Mouse (Mus musculus) MEL (cell line): Measurements from ENCODE around the gene Tm4sf19. TPM values are rescaled to one million over a fixed set of nuclear protein-coding genes. Genes with fewer than 3 reads are reported as not detected.

Experiments used
- polyA plus RNA-seq, 2 experiments: library from polyadenylated mRNA; stranded (reverse) in 1 of 2; unstranded in 1 of 2; fragments of >175 nt in 1 of 2; fragments of >200 nt in 1 of 2; gene quantifications; 2 replicates each; pipeline versions ENCODE4 v1.2.1 to v1.2.4; 2012; ENCODE audit warnings: low replicate concordance in 2 of 2, low read depth in 1 of 2; ENCODE audit not compliant: insufficient read length in 2 of 2, insufficient read depth in 1 of 2, missing spikeins in 1 of 2
- total RNA-seq: library from RNA; depleted of rRNA; stranded (reverse); fragments of 300-350 nt; gene quantifications from 2 replicates; pipeline ENCODE4 v1.2.3, GENCODE M21; 2012; rRNA removed

Tm4sf19 gene
- total and polyA plus RNA-seq, 3 experiments = 0.06 TPM; not detected in 2

Other genes starting within 250 kb of the Tm4sf19 start
- gene Nrros, start 234.9 kb upstream of the Tm4sf19 start, total RNA-seq = 56.1 and 59.8 TPM in 2 replicates
- 10 to 100 TPM in 1 of 2 experiments, not detected in 1; 55.9 TPM for gene Nrros, start 234.9 kb upstream of the Tm4sf19 start, polyA plus RNA-seq
- not detected in 2 replicates for gene Bex6, start 220.7 kb upstream of the Tm4sf19 start, total RNA-seq
- not detected for gene Bex6, start 220.7 kb upstream of the Tm4sf19 start, polyA plus RNA-seq
- 17.5 and 19.3 TPM in 2 replicates for gene Fbxo45, start 153.3 kb upstream of the Tm4sf19 start, total RNA-seq
- gene Fbxo45, start 153.3 kb upstream of the Tm4sf19 start, polyA plus RNA-seq = 10 to 100 TPM in 1 of 2 experiments, not detected in 1; 15.4 TPM
- 16.8 and 18.0 TPM in 2 replicates for gene Wdr53, start 153.3 kb upstream of the Tm4sf19 start, total RNA-seq
- gene Wdr53, start 153.3 kb upstream of the Tm4sf19 start, polyA plus RNA-seq = 10 to 100 TPM in 1 of 2 experiments, not detected in 1; 20.9 TPM
- gene Smco1, start 129.0 kb upstream of the Tm4sf19 start, total RNA-seq = not detected in 2 replicates
- gene Smco1, start 129.0 kb upstream of the Tm4sf19 start, polyA plus RNA-seq = not detected
- gene Rnf168, start 123.0 kb upstream of the Tm4sf19 start, total RNA-seq = 17.6 TPM in 2 replicates
- gene Rnf168, start 123.0 kb upstream of the Tm4sf19 start, polyA plus RNA-seq = 10 to 100 TPM; 14.9 to 61.5 TPM
- 8.1 and 8.9 TPM in 2 replicates for gene Ubxn7, start 68.2 kb upstream of the Tm4sf19 start, total RNA-seq
- 10 to 100 TPM; 11.0 to 51.2 TPM for gene Ubxn7, start 68.2 kb upstream of the Tm4sf19 start, polyA plus RNA-seq
- 13.0 and 14.7 TPM in 2 replicates for gene Tctex1d2, start 19.2 kb downstream of the Tm4sf19 start, total RNA-seq
- 100 to 1,000 TPM in 1 of 2 experiments, 10 to 100 TPM in 1; 23.7 to 239 TPM for gene Tctex1d2, start 19.2 kb downstream of the Tm4sf19 start, polyA plus RNA-seq
- gene Pcyt1a, start 30.4 kb downstream of the Tm4sf19 start, total RNA-seq = 32.3 and 36.9 TPM in 2 replicates
- gene Pcyt1a, start 30.4 kb downstream of the Tm4sf19 start, polyA plus RNA-seq = 10 to 100 TPM in 1 of 2 experiments, not detected in 1; 53.7 TPM
- gene Slc51a, start 87.4 kb downstream of the Tm4sf19 start, total RNA-seq = 3.3 and 4.6 TPM in 2 replicates
- 10 to 100 TPM in 1 of 2 experiments, not detected in 1; 14.5 TPM for gene Slc51a, start 87.4 kb downstream of the Tm4sf19 start, polyA plus RNA-seq
- gene Zdhhc19, start 95.8 kb downstream of the Tm4sf19 start, total RNA-seq = 0.58 TPM in 1 of 2 replicates, not detected in the other
- 1 to 10 TPM in 1 of 2 experiments, not detected in 1; 1.4 TPM for gene Zdhhc19, start 95.8 kb downstream of the Tm4sf19 start, polyA plus RNA-seq
- gene Tfrc, start 208.4 kb downstream of the Tm4sf19 start, total RNA-seq = 156 and 234 TPM in 2 replicates
- 100 to 1,000 TPM in 1 of 2 experiments, 10 to 100 TPM in 1; 90.9 to 106 TPM for gene Tfrc, start 208.4 kb downstream of the Tm4sf19 start, polyA plus RNA-seq
- gene Tnk2, start 243.4 kb downstream of the Tm4sf19 start, total RNA-seq = 30.3 and 34.8 TPM in 2 replicates
- gene Tnk2, start 243.4 kb downstream of the Tm4sf19 start, polyA plus RNA-seq = 10 to 100 TPM in 1 of 2 experiments, not detected in 1; 77.0 TPM